Mouse (Mus musculus) urinary bladder, postnatal 4 days (tissue): Measurements from ENCODE around the gene Glipr1.

Source experiments
- DNase-seq, 2 experiments: peaks; one replicate each; pipeline ENCODE4 v3.0.0; 2021 to 2022; ENCODE audit warnings: low spot score in 2 of 2

The Glipr1 gene

GRCm38 (mm10) chr10:111960459-111960858 lies 42.0 kb downstream of the Glipr1 start:
- no peak for DNase-seq

GRCm38 (mm10) chr10:111959353-111959752 lies 43.1 kb downstream of the Glipr1 start:
- no peak for DNase-seq

- no peak for DNase-seq
Observed at GRCm38 (mm10) chr10:111958046-111958421, 44.4 kb downstream of the Glipr1 start.

- no peak for DNase-seq
Observed at GRCm38 (mm10) chr10:111957271-111958045, 45.0 kb downstream of the Glipr1 start.

GRCm38 (mm10) chr10:111955836-111956235 lies 46.6 kb downstream of the Glipr1 start:
- no peak for DNase-seq

GRCm38 (mm10) chr10:111949008-111949407 lies 53.4 kb downstream of the Glipr1 start:
- DNase-seq, result no peak

GRCm38 (mm10) chr10:111948041-111948440 lies 54.4 kb downstream of the Glipr1 start:
- DNase-seq, result no peak

- no peak for DNase-seq
Observed at GRCm38 (mm10) chr10:111945563-111945962, 56.9 kb downstream of the Glipr1 start.

- DNase-seq, result no peak
Observed at GRCm38 (mm10) chr10:111943026-111943425, 59.4 kb downstream of the Glipr1 start.

- no peak for DNase-seq
Observed at GRCm38 (mm10) chr10:111937146-111937534, 65.3 kb downstream of the Glipr1 start.

GRCm38 (mm10) chr10:111936491-111937145 lies 65.8 kb downstream of the Glipr1 start:
- peak in 1 of 2 experiments; percentile 22 for DNase-seq

- no peak for DNase-seq
Observed at GRCm38 (mm10) chr10:111936021-111936420, 66.4 kb downstream of the Glipr1 start.
